ENCODE assay signal across 10 mouse cellular contexts in the genomic region with DNA sequence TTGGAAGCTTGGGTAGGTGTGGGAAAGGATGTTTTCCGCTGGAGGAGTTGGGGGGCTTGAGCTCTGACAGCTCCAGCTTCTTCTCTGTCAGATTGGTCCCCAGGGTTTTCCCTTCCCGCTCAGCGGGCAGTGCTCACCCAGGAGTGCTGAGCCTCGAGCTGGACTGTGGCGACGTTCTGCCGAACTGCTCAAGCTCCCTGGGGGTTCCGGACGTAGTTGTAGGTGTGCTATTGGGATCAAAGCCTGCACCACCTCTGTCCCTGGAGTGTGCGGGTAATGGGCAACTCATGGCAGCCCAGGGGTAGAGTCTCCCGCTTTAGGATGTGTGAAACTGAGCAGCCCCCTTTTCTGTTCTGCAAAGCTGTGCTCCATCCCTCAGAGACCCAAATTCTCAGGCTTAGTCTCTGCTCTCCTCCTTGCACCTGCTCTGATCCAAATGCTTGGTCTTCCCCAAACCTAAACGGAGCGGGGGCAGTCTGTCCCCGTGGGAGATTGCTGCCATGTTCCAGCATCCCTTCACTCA. TPM values are rescaled to one million over a fixed set of nuclear protein-coding genes. Genes with fewer than 3 reads are reported as not detected.
A peak's percentile ranks its signal among the peaks of the same experiment; 100 is the strongest.
DNase-seq lines count a peak whose midpoint lies in the region; ATAC-seq lines count a peak whose summit lies in the region.
"Had no signal": no experiment of that assay in that cellular context is flagged by ENCODE, and none has a peak within 500 bp of the region (broad histone marks: within the 10 kb centered on the region; RNA-seq: fewer than 3 reads in every experiment).

No protein-coding gene starts in this region.

- no peak for DNase-seq in heart, postnatal 25 days (ENCODE audit: low spot score)
- DNase-seq in ES-CJ7 (ENCODE audit: low read depth, low spot score) (peak; percentile 7), adipocyte (ENCODE audit: low spot score) (no peak)
- DNase-seq in hindbrain, embryonic 10.5 days (ENCODE audit: low spot score), result no peak
- peak; percentile 5 for DNase-seq in lung, postnatal 14 days
- DNase-seq in thymus, postnatal 4 days, result no peak

- peaks cover 5% of the 10 kb centered on the region for H3K4me1 ChIP-seq in heart, embryonic 11.5 days (ENCODE audit: control insufficient read depth, insufficient read depth, low read length)
- H3K4me1 ChIP-seq in hindbrain, embryonic 10.5 days (replicated peaks), result peaks cover 24% of the 10 kb centered on the region

- H3K9ac ChIP-seq in heart, embryonic 11.5 days (ENCODE audit: low read depth, low read length), result peak overlapping the region; percentile 57

- no peak overlapping the region for H3K27ac ChIP-seq in heart, embryonic 11.5 days (ENCODE audit: low read depth, low read length)
- H3K27ac ChIP-seq in hindbrain, embryonic 10.5 days, result 0 out of 2 replicates have a peak overlapping the region, but pooled peaks have one; percentile 72

- no peaks in the 10 kb centered on the region for H3K36me3 ChIP-seq in heart, embryonic 11.5 days (ENCODE audit: control insufficient read depth, insufficient read depth, low read length)
- no peaks in the 10 kb centered on the region for H3K36me3 ChIP-seq in hindbrain, embryonic 10.5 days
- H3K36me3 ChIP-seq: G1E had no signal

- peak overlapping the region; percentile 98 for H3K4me2 ChIP-seq in heart, embryonic 11.5 days

- H3K4me3 ChIP-seq in heart, embryonic 11.5 days (ENCODE audit: low read depth, low read length), result peak overlapping the region; percentile 60
- H3K4me3 ChIP-seq in hindbrain, embryonic 10.5 days, result peak overlapping the region; percentile 67
- H3K4me3 ChIP-seq: erythroblast, embryonic 14.5 days had no signal

- intact Hi-C loops in heart, postnatal 25 days (cut with DNase I), result loop anchor here (5.0 kb wide), 2 partner anchors 82 to 253 kb away; no protein-coding TSS in a partner anchor

- ATAC-seq in heart, embryonic 11.5 days (replicated peaks; ENCODE audit: insufficient number of reproducible peaks, low FRiP score, low TSS enrichment), result no peak
- no peak for ATAC-seq in CD4-positive, CD25-positive, alpha-beta regulatory T cell, adult 4 months

- no peaks in the 10 kb centered on the region for H3K9me3 ChIP-seq in heart, embryonic 11.5 days (replicated peaks; ENCODE audit: control insufficient read depth, low read length)
- H3K9me3 ChIP-seq in hindbrain, embryonic 10.5 days, result no peaks in the 10 kb centered on the region

- H3K27me3 ChIP-seq in heart, embryonic 11.5 days (ENCODE audit: control insufficient read depth, insufficient read depth, low read length), result peaks cover 45% of the 10 kb centered on the region
- H3K27me3 ChIP-seq in hindbrain, embryonic 10.5 days (ENCODE audit: insufficient read depth, poor library complexity, severe bottlenecking), result peaks cover 67% of the 10 kb centered on the region

- WGBS in heart, embryonic 11.5 days (ENCODE audit: insufficient replicate concordance), result under 1% methylated on average over 14 of the region's 14 CpGs
- 1% methylated on average over 14 of the region's 14 CpGs for WGBS in hindbrain, embryonic 10.5 days

RNA-seq across cellular contexts. Expression of gene Slc24a4, which starts 1.0 kb away (rescaled TPM):
- 1.8 and 1.9 TPM in 2 replicates for polyA plus RNA-seq in heart, embryonic 11.5 days (2014; fragmentation: Nextera tagmentation; extraction: Ambion mirVana)
- total RNA-seq in heart, postnatal 25 days (2021), result 1 to 10 TPM; 1.5 to 2.2 TPM
- 0.14 and 0.65 TPM in 2 replicates for polyA plus RNA-seq in hindbrain, embryonic 10.5 days (2016; fragmentation: Nextera tagmentation; extraction: Ambion mirVana)
- not detected for polyA plus RNA-seq in CD4-positive, CD25-positive, alpha-beta regulatory T cell, adult 4 months (2017; shearing (Covaris generic))
- polyA plus RNA-seq: erythroblast, embryonic 14.5 days; G1E had no signal

Comparison
In these comparisons a context has a peak if more than half of its experiments do, and no peak if none do; other contexts are left out.
1. DNase-seq: peak in ES-CJ7 (single experiment) and lung, postnatal 14 days (single experiment); none in heart, postnatal 25 days (single experiment), hindbrain, embryonic 10.5 days (single experiment), adipocyte (single experiment) and thymus, postnatal 4 days (single experiment).